Mouse (Mus musculus): ENCODE measurements around the gene Map6d1. TPM values are rescaled to one million over a fixed set of nuclear protein-coding genes. Genes with fewer than 3 reads are reported as not detected.

Map6d1 gene
- polyA plus RNA-seq, 1 experiment from 2014 or later, result 1.1 TPM

Other genes starting within 250 kb of the Map6d1 start
- gene Klhl24, start 143.8 kb downstream of the Map6d1 start, polyA plus RNA-seq (2015; fragmentation: Nextera tagmentation; extraction: Ambion mirVana), result 54.2 and 59.3 TPM in 2 replicates
- 24.6 and 27.6 TPM in 2 replicates for gene Yeats2, start 100.3 kb downstream of the Map6d1 start, polyA plus RNA-seq (2015; fragmentation: Nextera tagmentation; extraction: Ambion mirVana)
- 91.5 and 94.8 TPM in 2 replicates for gene Parl, start 61.0 kb upstream of the Map6d1 start, polyA plus RNA-seq (2015; fragmentation: Nextera tagmentation; extraction: Ambion mirVana)
- not detected in 2 replicates for gene Cyp2ab1, start 84.0 kb upstream of the Map6d1 start, polyA plus RNA-seq (2015; fragmentation: Nextera tagmentation; extraction: Ambion mirVana)
- gene Abcc5, start 185.0 kb upstream of the Map6d1 start, polyA plus RNA-seq (2015; fragmentation: Nextera tagmentation; extraction: Ambion mirVana), result 105 and 114 TPM in 2 replicates

All from forebrain, embryonic 13.5 days (tissue).